Mouse (Mus musculus): ENCODE measurements around the gene Ndufb5. TPM values are rescaled to one million over a fixed set of nuclear protein-coding genes. Genes with fewer than 3 reads are reported as not detected.
"Not testable (repeated sequence)": the region's sequence is repeated elsewhere in the genome, so short reads cannot be mapped to it uniquely, and the experiment has no call there.

Ndufb5 gene
- total RNA-seq (2021), result 100 to 1,000 TPM; 212 to 213 TPM

- intact Hi-C loops (cut with DNase I), result loop anchor here (1.0 to 2.0 kb wide), 2 partner anchors 28 to 80 kb away; partner anchors contain the start of gene Usp13
- peak; percentile 99 to 100 for DNase-seq (ENCODE audit: low spot score in 2 of 2)
Observed at GRCm38 (mm10) chr3:32736244-32737171, at the start of gene Ndufb5. TSS of gene Ndufb5 (plus strand) at chr3:32736990.

DNA sequence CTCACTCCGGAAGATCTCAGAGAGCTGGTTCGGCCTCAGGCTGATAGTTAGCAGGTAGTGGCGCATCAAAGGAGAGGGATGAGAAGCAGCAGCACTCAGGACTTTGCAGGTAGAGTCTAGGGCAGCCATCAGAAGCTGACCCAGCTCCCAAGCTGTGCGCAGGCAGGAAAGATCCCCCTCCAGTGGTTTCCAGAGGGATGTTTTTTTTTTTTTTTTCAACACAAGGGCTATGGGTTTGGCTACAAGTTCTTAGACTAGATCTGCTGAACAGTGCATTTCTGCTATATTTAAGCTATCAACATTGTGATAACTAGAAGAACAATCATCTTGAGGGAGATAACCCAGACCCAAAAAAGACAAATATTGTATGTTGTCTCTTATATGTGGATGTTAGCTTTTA lies 49.6 kb upstream of the Ndufb5 start:
- intact Hi-C loops (cut with DNase I), result no loop called here
- DNase-seq (ENCODE audit: low spot score in 2 of 2), result no peak

GRCm38 (mm10) chr3:32689567-32689999 lies 47.2 kb upstream of the Ndufb5 start:
- no peak for DNase-seq (ENCODE audit: low spot score in 2 of 2)

GRCm38 (mm10) chr3:32690008-32690407 lies 46.8 kb upstream of the Ndufb5 start:
- intact Hi-C loops (cut with DNase I), result no loop called here
- no peak for DNase-seq (ENCODE audit: low spot score in 2 of 2)

More at GRCm38 (mm10) chr3:32689567-32689999, 47.2 kb upstream of the Ndufb5 start:
- intact Hi-C loops (cut with DNase I), result no loop called here

GRCm38 (mm10) chr3:32690901-32691300 lies 45.9 kb upstream of the Ndufb5 start:
- DNase-seq (ENCODE audit: low spot score in 2 of 2), result no peak
- intact Hi-C loops (cut with DNase I), result no loop called here

DNA sequence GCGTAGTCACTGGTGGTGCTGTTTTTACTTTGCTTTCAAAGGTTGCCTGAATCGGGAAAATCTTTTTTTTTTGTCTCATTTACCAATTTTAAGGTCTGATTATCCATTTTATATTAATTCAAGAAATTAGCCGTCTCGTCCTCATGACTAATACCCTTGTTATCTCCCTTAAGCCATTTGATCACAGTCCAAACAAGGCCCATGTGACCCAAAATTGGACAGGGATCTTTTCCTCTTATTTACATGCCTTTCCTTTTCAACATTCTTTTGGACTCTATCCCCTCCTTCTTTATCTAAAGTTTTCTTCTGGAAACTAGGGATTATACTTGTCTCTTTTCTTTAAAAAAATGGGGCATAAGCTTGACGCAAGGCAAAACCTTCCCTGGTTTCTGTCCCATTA lies 44.9 kb upstream of the Ndufb5 start:
- no peak for DNase-seq (ENCODE audit: low spot score in 2 of 2)
- intact Hi-C loops (cut with DNase I), result no loop called here

GRCm38 (mm10) chr3:32694211-32694610 lies 42.6 kb upstream of the Ndufb5 start:
- no peak for DNase-seq (ENCODE audit: low spot score in 2 of 2)
- intact Hi-C loops (cut with DNase I), result no loop called here

- no peak for DNase-seq (ENCODE audit: low spot score in 2 of 2)
- intact Hi-C loops (cut with DNase I), result loop anchor here (5.0 kb wide), 1 partner anchor 363 kb away; no protein-coding TSS in a partner anchor
Observed at GRCm38 (mm10) chr3:32694737-32695582, 41.8 kb upstream of the Ndufb5 start.

DNA sequence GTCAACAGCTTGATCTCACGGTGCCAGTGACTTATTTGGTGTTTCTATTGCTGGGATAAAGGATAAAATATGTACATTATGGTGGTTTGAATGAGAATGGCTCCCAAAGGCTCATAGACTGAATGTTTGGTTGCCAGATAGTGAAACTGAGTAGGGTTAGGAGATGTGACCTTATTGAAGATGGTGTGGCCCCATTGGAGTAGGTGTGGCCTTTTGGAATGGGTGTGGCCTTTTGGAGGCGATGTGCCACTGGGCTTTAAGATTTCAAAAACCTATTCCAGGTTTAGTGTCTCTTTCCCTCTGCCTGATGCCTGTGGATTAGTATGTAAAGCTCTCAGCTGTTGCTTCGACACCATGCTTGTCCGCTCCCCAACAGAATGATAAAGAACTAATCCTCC lies 41.2 kb upstream of the Ndufb5 start:
- DNase-seq (ENCODE audit: low spot score in 2 of 2), result no peak
- intact Hi-C loops (cut with DNase I), result loop anchor here (5.0 kb wide), 1 partner anchor 363 kb away; no protein-coding TSS in a partner anchor

- DNase-seq (ENCODE audit: low spot score in 2 of 2), result peak; percentile 95 to 98
- intact Hi-C loops (cut with DNase I), result loop anchor here (1.0 to 5.0 kb wide), 2 partner anchors 88 to 366 kb away; no protein-coding TSS in a partner anchor
Observed at GRCm38 (mm10) chr3:32698228-32698863, 38.4 kb upstream of the Ndufb5 start.

DNA sequence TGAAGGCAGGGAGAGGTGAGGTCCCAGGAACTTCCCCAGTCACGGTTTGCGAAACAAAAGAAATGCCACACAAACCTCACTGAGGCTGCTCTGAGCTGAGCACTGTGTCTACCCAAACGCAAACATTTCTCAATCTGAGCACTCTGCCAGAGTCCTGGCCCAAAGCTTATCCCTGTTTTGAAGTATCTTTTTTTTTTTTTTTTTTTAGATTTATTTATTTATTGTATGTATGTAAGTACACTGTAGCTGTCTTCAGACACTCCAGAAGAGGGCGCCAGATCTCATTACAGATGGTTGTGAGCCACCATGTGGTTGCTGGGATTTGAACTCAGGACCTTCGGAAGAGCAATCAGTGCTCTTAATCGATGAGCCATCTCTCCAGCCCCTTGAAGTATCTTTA lies 32.8 kb upstream of the Ndufb5 start:
- DNase-seq (ENCODE audit: low spot score in 2 of 2); intact Hi-C loops (cut with DNase I): not testable (repeated sequence)

DNA sequence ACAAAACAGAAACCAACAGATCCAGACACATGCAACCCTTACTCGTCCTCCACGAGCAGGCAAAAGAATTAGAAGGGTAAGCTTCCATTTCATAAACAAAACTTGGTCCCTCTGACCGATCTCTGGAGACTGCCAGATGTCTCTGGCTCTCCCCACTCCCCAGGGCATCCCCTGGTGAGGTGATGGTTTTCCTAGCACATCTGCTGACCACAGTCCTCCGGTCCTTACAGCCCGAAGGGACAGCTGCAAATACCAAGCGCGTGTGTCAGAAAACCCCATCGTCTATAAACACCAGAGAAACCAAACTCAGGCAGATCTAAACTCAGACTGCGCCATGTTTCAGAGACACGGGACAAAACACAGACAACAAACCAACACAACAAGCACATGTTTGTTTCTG lies 32.2 kb upstream of the Ndufb5 start:
- intact Hi-C loops (cut with DNase I), result not testable (repeated sequence)

GRCm38 (mm10) chr3:32705647-32706348 lies 31.0 kb upstream of the Ndufb5 start, which contains the start of gene Actl6a:
TSS of gene Actl6a (plus strand) at chr3:32706298.
- DNase-seq (ENCODE audit: low spot score in 2 of 2); intact Hi-C loops (cut with DNase I): not testable (repeated sequence)

More for the DNA sequence above, 32.2 kb upstream of the Ndufb5 start:
- DNase-seq (ENCODE audit: low spot score in 2 of 2), result not testable (repeated sequence)

GRCm38 (mm10) chr3:32708052-32708367 lies 28.8 kb upstream of the Ndufb5 start:
- intact Hi-C loops (cut with DNase I), result loop anchor here (1.0 kb wide), 1 partner anchor 28 kb away; the partner anchor contains the start of gene Ndufb5
- DNase-seq (ENCODE audit: low spot score in 2 of 2), result no peak

- intact Hi-C loops (cut with DNase I), result loop anchor here (1.0 kb wide), 1 partner anchor 28 kb away; the partner anchor contains the start of gene Ndufb5
- DNase-seq (ENCODE audit: low spot score in 2 of 2), result peak; percentile 95 to 99
Observed at GRCm38 (mm10) chr3:32708368-32709231, 28.2 kb upstream of the Ndufb5 start.

- intact Hi-C loops (cut with DNase I), result no loop called here
- no peak for DNase-seq (ENCODE audit: low spot score in 2 of 2)
Observed at GRCm38 (mm10) chr3:32709388-32709787, 27.4 kb upstream of the Ndufb5 start.

GRCm38 (mm10) chr3:32713711-32714110 lies 23.1 kb upstream of the Ndufb5 start:
- DNase-seq (ENCODE audit: low spot score in 2 of 2), result no peak
- intact Hi-C loops (cut with DNase I), result no loop called here

DNA sequence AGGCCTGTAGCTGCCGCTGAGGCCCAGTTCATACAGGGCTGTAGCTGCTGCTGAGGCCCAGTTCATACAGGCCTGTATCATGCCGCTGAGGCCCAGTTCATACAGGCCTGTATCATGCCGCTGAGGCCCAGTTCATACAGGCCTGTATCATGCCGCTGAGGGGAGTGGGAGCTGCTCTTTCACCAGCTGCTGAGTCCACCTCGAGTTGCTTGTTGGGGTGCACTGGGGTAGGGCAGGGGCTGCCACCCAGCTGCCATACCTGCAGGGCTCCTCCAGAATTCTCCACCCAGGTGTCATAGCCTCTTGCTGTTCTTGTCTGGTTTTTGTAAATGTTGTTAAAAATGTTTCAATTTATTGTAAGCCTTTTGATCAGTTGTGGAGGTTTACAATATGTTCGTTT lies 19.4 kb upstream of the Ndufb5 start:
- DNase-seq (ENCODE audit: low spot score in 2 of 2); intact Hi-C loops (cut with DNase I): not testable (repeated sequence)
